Mouse (Mus musculus) liver, postnatal 0 days (tissue): Measurements from ENCODE around the gene Spty2d1. TPM values are rescaled to one million over a fixed set of nuclear protein-coding genes. Genes with fewer than 3 reads are reported as not detected.

Source experiments
- ATAC-seq: fragments of 200-750 bp; cut with Nextera tagmentation; 2 replicates; pipeline ENCODE4 v1.8.0; 2017; ENCODE audit warnings: mild to moderate bottlenecking, moderate library complexity
- DNase-seq: peaks from one replicate; pipeline ENCODE4 v3.0.0-alpha.2; 2016
- H3K27ac ChIP-seq: fragments of 300-500 bp; sonication (generic); 2 replicates; pipeline ENCODE4 v1.5.1; 2014; ENCODE audit warnings: antibody characterized with exemption, moderate library complexity, mild to moderate bottlenecking, low read depth
- H3K27me3 ChIP-seq: fragments of 300-500 bp; sonication (generic); 2 replicates; pipeline ENCODE4 v1.6.1; 2014; ENCODE audit warnings: low read length, control low read depth, mixed read lengths; ENCODE audit not compliant: insufficient read depth
- H3K36me3 ChIP-seq: fragments of 300-500 bp; sonication (generic); replicated peaks from 2 replicates; pipeline ENCODE4 v1.6.1; 2014; ENCODE audit warnings: mild to moderate bottlenecking, control low read depth, low read length, moderate library complexity, mixed read lengths; ENCODE audit not compliant: insufficient read depth
- H3K4me1 ChIP-seq: fragments of 300-500 bp; sonication (generic); 2 replicates; pipeline ENCODE4 v1.6.1; 2014; ENCODE audit warnings: antibody characterized with exemption, mild to moderate bottlenecking, control low read depth; ENCODE audit not compliant: insufficient read depth
- H3K4me2 ChIP-seq: fragments of 300-500 bp; sonication (generic); 2 replicates; pipeline ENCODE4 v1.6.1; 2014; ENCODE audit warnings: low read depth, mild to moderate bottlenecking, low read length, moderate library complexity, mixed read lengths
- H3K4me3 ChIP-seq: fragments of 300-500 bp; sonication (generic); 2 replicates; pipeline ENCODE4 v1.5.1; 2014; ENCODE audit warnings: low read depth, low read length
- H3K9ac ChIP-seq: fragments of 300-500 bp; sonication (generic); replicated peaks from 2 replicates; pipeline ENCODE4 v1.6.1; 2014; ENCODE audit warnings: mild to moderate bottlenecking, moderate library complexity
- H3K9me3 ChIP-seq: fragments of 300-500 bp; sonication (generic); 2 replicates; pipeline ENCODE4 v1.6.1; 2016; ENCODE audit warnings: mild to moderate bottlenecking, control low read depth, low read length, mixed read lengths
- CTCF ChIP-seq: sonication (generic); IDR thresholded peaks from 2 replicates; pipeline ENCODE4 v1.5.1; 2016; ENCODE audit warnings: antibody characterized with exemption, low read depth
- EP300 ChIP-seq: IDR thresholded peaks from 2 replicates; pipeline ENCODE4 v1.6.1; 2016; ENCODE audit warnings: antibody characterized with exemption, low read depth, mild to moderate bottlenecking
- WGBS: fragments of 180-500 bp; shearing (Covaris S2); extraction: QIAGEN DNeasy Blood & Tissue Kit; methylation state at CpG from one replicate; pipeline ENCODE4 v1.1.7; 2014; ENCODE audit not compliant: insufficient replicate concordance; 5-methylcytosine and 5-hydroxymethylcytosine counted together
- polyA plus RNA-seq: library from polyadenylated mRNA; unstranded; fragments of >200 nt; fragmentation: Nextera tagmentation; extraction: Ambion mirVana; gene quantifications from 2 replicates; pipeline ENCODE4 v1.2.1, GENCODE M21; 2015

Gene Spty2d1
- polyA plus RNA-seq, 1 experiment from 2014 or later: 6.4 TPM

GRCm38 (mm10) chr7:46987073-46987472 lies 21.1 kb downstream of the Spty2d1 start:
- Histone ChIP-seq H3K4me1 (peaks cover 14% of the 10 kb centered on the region), H3K9ac (no peak overlapping the region), H3K27ac (no peak overlapping the region), H3K4me3 (no peak overlapping the region), H3K27me3 (no peaks in the 10 kb centered on the region), H3K36me3 (peaks cover 10% of the 10 kb centered on the region), H3K9me3 (no peaks in the 10 kb centered on the region), H3K4me2 (no peak overlapping the region)
- ATAC-seq (no peak), DNase-seq (no peak)
- TF ChIP-seq CTCF: no peak
- 58% methylated on average over 2 of the region's 2 CpGs for WGBS

DNA sequence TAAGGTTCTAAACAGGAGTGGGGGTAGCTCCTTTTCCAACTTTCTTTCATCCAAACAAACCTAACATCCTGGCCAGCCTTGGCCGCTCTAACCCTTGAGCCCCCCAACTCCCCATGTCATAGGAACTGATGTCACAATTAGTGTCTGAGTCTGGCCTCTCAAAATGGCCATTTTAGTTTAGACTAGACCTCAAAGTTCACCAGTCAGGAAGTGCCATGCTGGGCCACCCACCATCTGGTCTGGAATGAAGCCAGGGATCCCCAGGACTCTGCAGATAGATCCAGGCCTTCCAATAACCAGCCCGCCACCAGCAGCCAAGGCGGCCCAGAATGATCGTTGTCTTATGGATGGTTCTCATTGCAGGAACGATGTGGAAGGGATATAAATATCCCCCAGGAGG lies 21.6 kb downstream of the Spty2d1 start:
- Histone ChIP-seq H3K4me2 (no peak overlapping the region), H3K27me3 (no peaks in the 10 kb centered on the region), H3K36me3 (peaks cover 6% of the 10 kb centered on the region; the same call in 1 of the 2 replicates), H3K4me1 (peaks cover 14% of the 10 kb centered on the region), H3K4me3 (no peak overlapping the region), H3K9me3 (no peaks in the 10 kb centered on the region), H3K27ac (peak overlapping the region; percentile 49), H3K9ac (no peak overlapping the region)
- no peak for DNase-seq
- ATAC-seq: peak; percentile 37; the same call in 1 of the 2 replicates
- no peak for TF ChIP-seq EP300
- no peak for TF ChIP-seq CTCF
- WGBS: 47% methylated on average over 5 of the region's 5 CpGs

DNA sequence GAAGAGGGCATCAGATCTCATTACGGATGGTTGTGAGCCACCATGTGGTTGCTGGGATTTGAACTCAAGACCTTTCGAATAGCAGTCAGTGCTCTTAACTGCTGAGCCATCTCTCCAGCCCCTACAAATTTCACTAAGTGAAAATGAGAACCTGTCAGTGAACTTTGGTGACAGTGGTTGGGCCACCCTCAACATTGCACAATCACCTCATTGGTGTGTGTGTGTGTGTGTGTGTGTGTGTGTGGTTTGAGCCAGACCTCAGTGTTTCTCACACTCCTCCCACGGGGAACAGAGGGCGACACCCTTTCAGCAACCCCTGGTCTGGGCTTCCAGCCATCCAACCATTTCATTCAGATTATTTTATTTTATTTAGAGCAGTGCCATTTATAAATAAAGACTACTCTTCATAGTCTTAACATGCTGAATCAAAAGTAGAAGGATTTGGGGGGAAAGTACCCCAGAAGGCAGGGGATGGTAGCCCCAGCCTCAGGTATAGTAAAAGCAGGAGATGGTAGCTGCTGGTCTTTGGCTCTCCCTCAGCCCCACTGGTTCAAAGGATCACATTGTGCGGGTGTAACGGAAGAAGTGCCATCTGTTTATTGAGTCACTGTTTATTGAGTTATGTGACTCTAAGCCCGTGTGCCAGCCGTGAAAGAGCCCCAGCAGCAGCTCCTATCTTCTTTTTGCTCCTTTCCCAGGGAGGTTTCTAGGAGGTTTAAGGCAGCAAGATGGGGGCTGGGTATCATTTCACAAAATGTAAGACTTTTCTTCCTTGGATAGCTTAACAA lies 22.3 kb downstream of the Spty2d1 start:
- peak overlapping the region; percentile 49 for H3K27ac ChIP-seq
- H3K4me1 ChIP-seq: peaks cover 14% of the 10 kb centered on the region
- no peak overlapping the region for H3K4me2 ChIP-seq
- H3K9me3 ChIP-seq: no peaks in the 10 kb centered on the region
- ATAC-seq (peak; percentile 84), DNase-seq (peak; percentile 72)
- no peak overlapping the region for H3K4me3 ChIP-seq
- no peaks in the 10 kb centered on the region for H3K27me3 ChIP-seq
- no peak overlapping the region for H3K9ac ChIP-seq
- TF ChIP-seq CTCF (no peak), EP300 (no peak)
- 54% methylated on average over 8 of the region's 8 CpGs for WGBS
- peaks cover 4% of the 10 kb centered on the region; the same call in 1 of the 2 replicates for H3K36me3 ChIP-seq

- DNase-seq: no peak
- H3K9me3 ChIP-seq: no peaks in the 10 kb centered on the region
- peaks cover 14% of the 10 kb centered on the region for H3K4me1 ChIP-seq
- TF ChIP-seq EP300: no peak
- no peak for ATAC-seq
- no peaks in the 10 kb centered on the region for H3K36me3 ChIP-seq
- no peak within 1 kb of the TSS for H3K9ac ChIP-seq
- no peak within 1 kb of the TSS for H3K27ac ChIP-seq
- H3K4me2 ChIP-seq: no peak within 1 kb of the TSS
- 83% methylated on average over 3 of the region's 3 CpGs for WGBS
- H3K4me3 ChIP-seq: no peak within 1 kb of the TSS
- H3K27me3 ChIP-seq: no peaks in the 10 kb centered on the region
Measured at GRCm38 (mm10) chr7:46983280-46983679, 24.9 kb downstream of the Spty2d1 start, which contains the start of gene Gm9999. TSS of gene Gm9999 (plus strand) at chr7:46983580.

DNA sequence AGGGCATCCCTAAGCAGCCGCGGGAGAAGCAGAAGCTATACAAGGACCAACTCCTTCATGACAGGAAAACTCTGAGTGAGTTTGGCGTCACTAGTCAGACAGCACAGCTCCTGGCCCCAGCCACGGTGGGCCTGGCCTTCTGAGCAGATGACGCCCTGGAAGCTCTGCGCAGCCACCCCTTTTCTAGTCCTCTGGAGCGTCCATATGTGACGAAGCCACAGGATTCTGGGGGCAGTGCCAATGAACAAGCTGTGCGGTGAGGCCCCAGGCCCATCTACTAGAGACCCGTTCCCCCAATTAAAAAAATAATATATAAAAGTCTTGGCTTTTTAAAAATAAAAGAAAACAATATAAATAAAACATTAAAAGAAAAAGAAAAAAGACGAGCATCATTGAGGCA lies 32.8 kb downstream of the Spty2d1 start:
- Histone ChIP-seq H3K4me1 (no peaks in the 10 kb centered on the region), H3K4me3 (no peak overlapping the region)
- WGBS: 86% methylated on average over 11 of the region's 11 CpGs

DNA sequence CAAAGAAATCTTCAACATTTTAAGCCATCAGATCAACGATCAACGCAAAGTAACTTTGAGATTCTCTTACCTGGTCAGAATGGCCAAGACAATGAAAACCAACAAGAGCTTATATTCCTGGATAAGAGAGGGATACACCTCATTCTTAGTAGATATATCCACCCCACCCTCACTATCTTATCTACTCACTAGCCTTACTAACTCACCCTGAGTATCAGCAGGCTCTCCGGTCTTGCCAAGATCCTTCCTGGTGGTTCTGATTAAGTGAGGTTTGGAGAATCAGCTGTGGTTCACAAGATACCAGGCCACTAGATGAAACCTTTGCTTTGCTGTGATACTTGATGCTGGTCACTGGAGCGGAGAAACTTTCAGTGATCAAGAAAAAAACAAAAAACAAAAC lies 33.6 kb downstream of the Spty2d1 start:
- 75% methylated on average over 4 of the region's 4 CpGs for WGBS
- no peaks in the 10 kb centered on the region for H3K27me3 ChIP-seq
- H3K4me1 ChIP-seq: no peaks in the 10 kb centered on the region
- no peak for ATAC-seq
- no peak overlapping the region for H3K27ac ChIP-seq
- H3K4me3 ChIP-seq: no peak overlapping the region
- TF ChIP-seq EP300: no peak
- no peak for TF ChIP-seq CTCF
- H3K9me3 ChIP-seq: no peaks in the 10 kb centered on the region
- H3K36me3 ChIP-seq: no peaks in the 10 kb centered on the region
- no peak overlapping the region for H3K4me2 ChIP-seq
- H3K9ac ChIP-seq: no peak overlapping the region
- DNase-seq: no peak

More for the DNA sequence above, 32.8 kb downstream of the Spty2d1 start:
- no peaks in the 10 kb centered on the region for H3K36me3 ChIP-seq
- no peaks in the 10 kb centered on the region for H3K27me3 ChIP-seq
- DNase-seq (no peak), ATAC-seq (no peak)
- no peak overlapping the region for H3K9ac ChIP-seq
- H3K4me2 ChIP-seq: no peak overlapping the region
- H3K27ac ChIP-seq: no peak overlapping the region
- no peaks in the 10 kb centered on the region for H3K9me3 ChIP-seq
- no peak for TF ChIP-seq CTCF
